Mouse (Mus musculus) left cerebral cortex, adult 18-20 months (tissue): ENCODE results near the gene Nfkb1. TPM values are rescaled to one million over a fixed set of nuclear protein-coding genes. Genes with fewer than 3 reads are reported as not detected.

ENCODE experiments used
- DNase-seq, 2 experiments: peaks; one replicate each; pipeline ENCODE4 v3.0.0; 2021 to 2022; ENCODE audit warnings: low spot score in 2 of 2, mixed read lengths in 1 of 2
- total RNA-seq, 2 experiments: library from RNA; stranded (reverse); gene quantifications; 2 replicates each; pipeline ENCODE4 v1.2.3; 2021

Gene Nfkb1
- total RNA-seq, 2 experiments from 2014 or later, result 18.8 to 22.2 TPM

GRCm38 (mm10) chr3:135556052-135556587 is 135.2 kb downstream of the Nfkb1 start:
- peak; percentile 18 to 25 for DNase-seq

DNA sequence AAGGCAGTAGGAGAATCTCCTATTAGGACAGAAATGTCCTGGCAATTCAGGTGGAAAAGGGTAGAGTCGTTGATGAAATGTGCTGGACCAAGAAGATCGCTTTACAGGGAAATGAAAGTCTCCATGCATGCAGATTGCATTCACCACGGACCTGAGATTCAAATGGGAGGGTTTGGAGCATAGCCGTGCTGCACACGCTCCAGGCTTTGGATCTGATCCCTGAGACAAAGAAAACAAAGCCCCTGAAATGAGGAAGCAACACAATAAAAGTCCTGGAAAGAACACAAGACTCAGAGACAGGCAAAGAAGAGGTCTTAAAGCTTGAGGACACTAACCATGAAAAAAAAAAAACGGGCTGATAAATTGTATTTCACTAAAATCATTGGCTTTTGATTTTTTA is 136.2 kb downstream of the Nfkb1 start:
- DNase-seq, result no peak

GRCm38 (mm10) chr3:135552874-135553273 is 138.5 kb downstream of the Nfkb1 start:
- DNase-seq, result no peak

DNA sequence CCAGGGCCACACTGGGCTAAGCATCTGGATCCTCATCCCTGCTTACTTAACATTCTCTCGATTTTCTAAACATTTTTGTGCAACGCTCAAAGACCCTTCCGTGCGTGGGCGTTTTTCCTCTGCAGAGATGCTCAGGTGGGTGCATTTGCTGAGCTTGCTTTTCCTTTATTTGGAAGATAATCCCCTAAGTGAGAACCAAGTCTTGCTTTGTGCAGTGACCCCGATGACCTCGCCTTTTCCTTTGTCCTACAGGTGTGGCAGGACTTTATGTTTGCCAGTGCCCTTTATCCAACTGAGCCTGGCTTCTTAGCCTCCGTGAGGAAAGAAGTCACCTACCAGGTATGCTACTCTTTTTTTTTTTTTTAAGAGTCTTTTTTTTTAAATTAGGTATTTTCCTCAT is 144.0 kb downstream of the Nfkb1 start:
- DNase-seq, result no peak

DNA sequence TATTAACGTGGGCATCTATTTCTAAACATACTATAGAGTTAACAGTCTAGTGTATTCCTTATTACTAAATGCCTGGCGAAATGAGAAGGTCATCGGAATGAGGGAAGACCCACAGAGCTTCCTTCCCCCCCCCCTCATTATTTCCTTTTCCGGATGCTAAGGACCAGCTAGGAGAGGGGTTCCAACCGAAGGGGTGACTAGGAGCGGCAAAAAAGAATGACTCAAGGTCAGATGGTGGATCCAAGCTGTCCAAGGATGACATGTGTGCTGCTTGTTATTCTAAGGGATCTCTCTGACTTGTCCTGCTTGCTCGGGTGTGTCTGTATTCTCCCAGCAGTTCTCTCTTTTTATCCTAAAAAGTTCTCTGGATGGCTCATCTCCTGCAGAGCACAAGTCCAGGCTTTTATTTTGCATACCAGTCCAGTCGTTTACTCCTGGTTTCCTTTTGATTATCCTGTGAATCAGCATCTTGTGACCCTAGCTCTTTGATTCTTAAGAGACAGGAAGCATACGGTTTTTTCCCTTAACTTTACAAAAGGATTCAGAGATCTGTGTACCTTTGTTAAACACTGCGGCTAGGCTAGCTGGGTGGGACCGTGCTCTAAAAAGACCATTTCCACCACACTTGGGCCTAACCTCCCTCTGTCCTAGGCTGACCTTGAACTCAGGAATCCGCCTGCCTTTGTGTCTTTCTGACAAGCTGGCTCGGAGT is 145.0 kb downstream of the Nfkb1 start:
- no peak for DNase-seq

Other genes with a start within 250 kb of the Nfkb1 start
- 10 to 100 TPM in 1 of 2 experiments, 1 to 10 TPM in 1; 9.1 to 10.1 TPM for gene Manba, start 205.9 kb downstream of the Nfkb1 start, total RNA-seq
- 1 to 10 TPM; 2.3 to 3.1 TPM for gene Slc39a8, start 133.7 kb upstream of the Nfkb1 start, total RNA-seq